Mouse (Mus musculus): ENCODE measurements around the gene Mis18bp1. TPM values are rescaled to one million over a fixed set of nuclear protein-coding genes. Genes with fewer than 3 reads are reported as not detected.
"Not testable (repeated sequence)": the region's sequence is repeated elsewhere in the genome, so short reads cannot be mapped to it uniquely, and the experiment has no call there.

Mis18bp1 gene
- polyA plus RNA-seq (2016; fragmentation: Nextera tagmentation; extraction: Ambion mirVana): 42.0 and 42.1 TPM in 2 replicates

GRCm38 (mm10) chr12:65172021-65172951 is at the start of gene Mis18bp1:
Mis18bp1 (minus strand) TSS chr12:65172604.
- WGBS: under 1% methylated on average over 70 of the region's 70 CpGs
- peak within 1 kb of the TSS; percentile 80 for H3K4me3 ChIP-seq
- no peaks in the 10 kb centered on the region for H3K27me3 ChIP-seq

GRCm38 (mm10) chr12:65216404-65216840 is 44.0 kb upstream of the Mis18bp1 start:
- H3K36me3 ChIP-seq: no peaks in the 10 kb centered on the region
- no peak overlapping the region for H3K4me3 ChIP-seq
- H3K9me3 ChIP-seq (replicated peaks): no peaks in the 10 kb centered on the region
- peaks cover 2% of the 10 kb centered on the region; the same call in 1 of the 2 replicates for H3K4me1 ChIP-seq
- H3K9ac ChIP-seq: no peak overlapping the region
- 0 out of 2 replicates have a peak overlapping the region, but pooled peaks have one; percentile 12 for H3K27ac ChIP-seq
- no peaks in the 10 kb centered on the region for H3K27me3 ChIP-seq
- H3K4me2 ChIP-seq (replicated peaks): no peak overlapping the region
- 55% methylated on average over 6 of the region's 6 CpGs for WGBS
- peak; percentile 84 for ATAC-seq (ENCODE audit: low FRiP score)

More at GRCm38 (mm10) chr12:65172021-65172951, at the start of gene Mis18bp1:
- Histone ChIP-seq H3K9ac (peak within 1 kb of the TSS; percentile 71), H3K27ac (peak within 1 kb of the TSS; percentile 86), H3K4me1 (peaks cover 7% of the 10 kb centered on the region; the same call in 1 of the 2 replicates), H3K36me3 (no peaks in the 10 kb centered on the region), H3K9me3 (replicated peaks) (no peaks in the 10 kb centered on the region), H3K4me2 (replicated peaks) (peak within 1 kb of the TSS; percentile 65)
- peak; percentile 99 for ATAC-seq (ENCODE audit: low FRiP score)

GRCm38 (mm10) chr12:65206431-65206830 is 34.0 kb upstream of the Mis18bp1 start:
- no peak for ATAC-seq (ENCODE audit: low FRiP score)
- no peaks in the 10 kb centered on the region for H3K27me3 ChIP-seq
- H3K9me3 ChIP-seq (replicated peaks): no peaks in the 10 kb centered on the region
- H3K4me3 ChIP-seq: no peak overlapping the region
- H3K4me1 ChIP-seq: no peaks in the 10 kb centered on the region
- WGBS: 25% methylated on average over 1 of the region's 1 CpGs
- no peak overlapping the region for H3K27ac ChIP-seq
- no peak overlapping the region for H3K9ac ChIP-seq
- H3K36me3 ChIP-seq: no peaks in the 10 kb centered on the region
- H3K4me2 ChIP-seq (replicated peaks): no peak overlapping the region

- H3K27ac ChIP-seq: no peak overlapping the region
- H3K4me3 ChIP-seq: no peak overlapping the region
- 97% methylated on average over 2 of the region's 2 CpGs for WGBS
- no peak overlapping the region for H3K4me2 ChIP-seq (replicated peaks)
- no peak overlapping the region for H3K9ac ChIP-seq
- ATAC-seq (ENCODE audit: low FRiP score): no peak
- H3K36me3 ChIP-seq: no peaks in the 10 kb centered on the region
- no peaks in the 10 kb centered on the region for H3K9me3 ChIP-seq (replicated peaks)
- no peaks in the 10 kb centered on the region for H3K4me1 ChIP-seq
- H3K27me3 ChIP-seq: no peaks in the 10 kb centered on the region
These were observed 29.4 kb upstream of the Mis18bp1 start for GRCm38 (mm10) chr12:65201812-65202211.

GRCm38 (mm10) chr12:65194003-65194530 is 21.7 kb upstream of the Mis18bp1 start:
- ATAC-seq (ENCODE audit: low FRiP score): no peak
- H3K4me2 ChIP-seq (replicated peaks): no peak overlapping the region
- 71% methylated on average over 5 of the region's 5 CpGs for WGBS
- no peaks in the 10 kb centered on the region for H3K36me3 ChIP-seq
- H3K27ac ChIP-seq: no peak overlapping the region
- H3K9ac ChIP-seq: no peak overlapping the region
- no peaks in the 10 kb centered on the region for H3K27me3 ChIP-seq
- no peaks in the 10 kb centered on the region for H3K4me1 ChIP-seq
- H3K9me3 ChIP-seq (replicated peaks): no peaks in the 10 kb centered on the region
- no peak overlapping the region for H3K4me3 ChIP-seq

GRCm38 (mm10) chr12:65189213-65189612 is 16.8 kb upstream of the Mis18bp1 start:
- H3K9me3 ChIP-seq (replicated peaks): no peaks in the 10 kb centered on the region
- no peak overlapping the region for H3K4me2 ChIP-seq (replicated peaks)
- no peak overlapping the region for H3K27ac ChIP-seq
- 90% methylated on average over 2 of the region's 2 CpGs for WGBS
- H3K27me3 ChIP-seq: no peaks in the 10 kb centered on the region
- no peaks in the 10 kb centered on the region for H3K4me1 ChIP-seq
- no peak overlapping the region for H3K9ac ChIP-seq
- no peaks in the 10 kb centered on the region for H3K36me3 ChIP-seq
- no peak for ATAC-seq (ENCODE audit: low FRiP score)
- no peak overlapping the region for H3K4me3 ChIP-seq

- H3K36me3 ChIP-seq: no peaks in the 10 kb centered on the region
- no peak for ATAC-seq (ENCODE audit: low FRiP score)
- no peaks in the 10 kb centered on the region for H3K9me3 ChIP-seq (replicated peaks)
- no peaks in the 10 kb centered on the region for H3K27me3 ChIP-seq
- H3K9ac ChIP-seq: no peak overlapping the region
- H3K27ac ChIP-seq: no peak overlapping the region
- WGBS: 57% methylated on average over 3 of the region's 3 CpGs
- no peak overlapping the region for H3K4me2 ChIP-seq (replicated peaks)
- H3K4me1 ChIP-seq: no peaks in the 10 kb centered on the region
- H3K4me3 ChIP-seq: no peak overlapping the region
These were observed 15.0 kb upstream of the Mis18bp1 start for GRCm38 (mm10) chr12:65187365-65187764.

- H3K4me3 ChIP-seq: no peak overlapping the region
- no peak overlapping the region for H3K4me2 ChIP-seq (replicated peaks)
- H3K4me1 ChIP-seq: peaks cover 7% of the 10 kb centered on the region; the same call in 1 of the 2 replicates
- H3K27me3 ChIP-seq: no peaks in the 10 kb centered on the region
- ATAC-seq (ENCODE audit: low FRiP score): no peak
- WGBS: 89% methylated on average over 5 of the region's 5 CpGs
- H3K9me3 ChIP-seq (replicated peaks): no peaks in the 10 kb centered on the region
- no peak overlapping the region for H3K27ac ChIP-seq
- no peak overlapping the region for H3K9ac ChIP-seq
- H3K36me3 ChIP-seq: no peaks in the 10 kb centered on the region
These were observed 1.3 kb upstream of the Mis18bp1 start for GRCm38 (mm10) chr12:65173736-65174135.

- 30% methylated on average over 8 of the region's 8 CpGs for WGBS
- ATAC-seq (ENCODE audit: low FRiP score): peak; percentile 68
- peak overlapping the region; percentile 80 for H3K4me3 ChIP-seq
- peak overlapping the region; percentile 65 for H3K4me2 ChIP-seq (replicated peaks)
- H3K27ac ChIP-seq: peak overlapping the region; percentile 86
- not testable (repeated sequence) for H3K36me3 ChIP-seq; H3K27me3 ChIP-seq; H3K9ac ChIP-seq; H3K4me1 ChIP-seq; H3K9me3 ChIP-seq (replicated peaks)
These were observed 555 bp upstream of the Mis18bp1 start for GRCm38 (mm10) chr12:65172959-65173358.

- WGBS: 95% methylated on average over 4 of the region's 4 CpGs
These were observed 36.3 kb downstream of the Mis18bp1 start for GRCm38 (mm10) chr12:65136121-65136520.

GRCm38 (mm10) chr12:65119451-65119850 is 53.0 kb downstream of the Mis18bp1 start:
- Histone ChIP-seq H3K4me3 (no peak overlapping the region), H3K27me3 (no peaks in the 10 kb centered on the region), H3K9ac (no peak overlapping the region), H3K4me2 (replicated peaks) (no peak overlapping the region), H3K4me1 (no peaks in the 10 kb centered on the region), H3K9me3 (replicated peaks) (no peaks in the 10 kb centered on the region), H3K27ac (no peak overlapping the region), H3K36me3 (peaks cover 54% of the 10 kb centered on the region)
- no peak for ATAC-seq (ENCODE audit: low FRiP score)
- WGBS: 93% methylated on average over 5 of the region's 5 CpGs

More at GRCm38 (mm10) chr12:65136121-65136520, 36.3 kb downstream of the Mis18bp1 start:
- not testable (repeated sequence) for ATAC-seq (ENCODE audit: low FRiP score); H3K4me3 ChIP-seq; H3K4me2 ChIP-seq (replicated peaks); H3K27me3 ChIP-seq; H3K27ac ChIP-seq; H3K9ac ChIP-seq; H3K9me3 ChIP-seq (replicated peaks); H3K4me1 ChIP-seq
- peaks cover 22% of the 10 kb centered on the region for H3K36me3 ChIP-seq

GRCm38 (mm10) chr12:65118968-65119367 is 53.4 kb downstream of the Mis18bp1 start:
- H3K4me1 ChIP-seq: no peaks in the 10 kb centered on the region
- no peaks in the 10 kb centered on the region for H3K27me3 ChIP-seq
- 86% methylated on average over 7 of the region's 7 CpGs for WGBS
- no peak for ATAC-seq (ENCODE audit: low FRiP score)
- H3K36me3 ChIP-seq: peaks cover 54% of the 10 kb centered on the region
- no peak overlapping the region for H3K27ac ChIP-seq
- H3K9me3 ChIP-seq (replicated peaks): no peaks in the 10 kb centered on the region
- no peak overlapping the region for H3K9ac ChIP-seq
- H3K4me2 ChIP-seq (replicated peaks): no peak overlapping the region
- H3K4me3 ChIP-seq: no peak overlapping the region
